ENCODE assay signal across 8 mouse cellular contexts in the genomic region with DNA sequence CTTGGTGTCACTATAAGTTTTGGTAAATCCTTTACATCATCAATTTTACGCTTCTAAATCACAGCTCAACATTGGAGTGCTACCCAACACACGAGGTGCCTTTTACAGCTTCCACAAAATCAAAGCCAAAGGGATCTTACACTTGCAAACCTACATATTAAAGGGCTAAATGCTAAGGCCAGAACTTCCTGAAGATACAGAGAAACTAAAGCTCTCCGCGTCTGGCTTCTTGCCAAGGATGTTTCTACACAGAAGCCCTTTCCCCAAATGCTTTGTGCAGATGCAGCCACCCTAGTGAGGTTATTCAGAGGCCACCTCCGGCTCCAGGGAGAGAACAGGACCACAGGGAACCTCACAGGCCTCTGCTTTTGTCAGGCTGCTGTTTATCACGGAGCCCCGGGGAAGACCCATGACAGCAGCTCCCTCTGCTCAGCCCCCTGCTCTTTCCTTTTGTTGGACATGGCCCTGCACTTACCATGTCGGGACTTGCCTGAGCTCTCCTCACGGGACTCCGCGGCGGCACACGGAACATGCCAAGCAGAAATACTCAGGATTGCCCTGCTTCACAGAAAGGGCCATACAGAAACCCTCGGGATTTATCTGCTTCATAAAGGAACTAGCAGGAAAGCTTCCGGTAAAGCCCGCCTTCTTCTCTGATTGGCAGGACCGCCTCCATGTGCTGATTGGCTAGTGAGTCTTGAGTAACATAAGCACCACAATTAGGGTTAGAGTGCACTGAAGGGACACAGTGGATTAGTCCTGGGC. TPM values are rescaled to one million over a fixed set of nuclear protein-coding genes. Genes with fewer than 3 reads are reported as not detected.
A peak's percentile ranks its signal among the peaks of the same experiment; 100 is the strongest.
DNase-seq lines count a peak whose midpoint lies in the region; ATAC-seq lines count a peak whose summit lies in the region.
"Not testable (repeated sequence)": the region's sequence is repeated elsewhere in the genome, so short reads cannot be mapped to it uniquely, and the experiment has no call there.

A gene (minus strand): TSS at position 653 of the 765 bp plus-strand sequence.

- not testable (repeated sequence) for H3K9me3 ChIP-seq in intestine, embryonic 16.5 days (ENCODE audit: control insufficient read depth, low read length)

- not testable (repeated sequence) for H3K4me1 ChIP-seq in intestine, embryonic 16.5 days (ENCODE audit: control insufficient read depth, insufficient read depth, low read length)

- WGBS in intestine, embryonic 16.5 days, result 1% methylated on average over 16 of the region's 17 CpGs

- DNase-seq in adrenal gland, postnatal 10 days, result peak; percentile 93
- DNase-seq in embryo, embryonic 9.5 days (ENCODE audit: extremely low spot score), result peak; percentile 83
- peak; percentile 82 for DNase-seq in gonadal fat pad, adult 2 months (ENCODE audit: low read depth)
- DNase-seq in left cerebral cortex, postnatal 25 days (ENCODE audit: low spot score in 2 of 2), result peak; percentile 87 to 95
- peak; percentile 86 for DNase-seq in mesoderm, embryonic 11.5 days (ENCODE audit: low read depth, low spot score)
- DNase-seq in right cerebral cortex, postnatal 25 days, result peak; percentile 83
- peak; percentile 85 to 89 for DNase-seq in urinary bladder, postnatal 36 days (ENCODE audit: low spot score in 2 of 2)

- peak within 1 kb of the TSS; percentile 72 for H3K4me3 ChIP-seq in intestine, embryonic 16.5 days (ENCODE audit: low read length)

- not testable (repeated sequence) for H3K36me3 ChIP-seq in intestine, embryonic 16.5 days (ENCODE audit: control insufficient read depth, insufficient read depth, low read length)

- peak within 1 kb of the TSS; percentile 60 for H3K4me2 ChIP-seq in intestine, embryonic 16.5 days (ENCODE audit: low read depth, low read length)

- ATAC-seq in intestine, embryonic 16.5 days, result peak; percentile 99

- intact Hi-C loops in left cerebral cortex, postnatal 25 days (cut with DNase I), result loop anchor here (2.0 kb wide), 1 partner anchor 225 kb away; a partner anchor contains a TSS

- peak within 1 kb of the TSS; percentile 87 for H3K27ac ChIP-seq in intestine, embryonic 16.5 days (ENCODE audit: low read length)

- not testable (repeated sequence) for H3K27me3 ChIP-seq in intestine, embryonic 16.5 days (replicated peaks; ENCODE audit: control insufficient read depth, insufficient read depth, low read length)

- peak within 1 kb of the TSS; percentile 81 for H3K9ac ChIP-seq in intestine, embryonic 16.5 days (ENCODE audit: low read depth, low read length)

RNA-seq across cellular contexts. Expression of the gene that starts here (rescaled TPM):
- 1 to 10 TPM; 3.4 to 6.6 TPM for total RNA-seq in adrenal gland, postnatal 10 days (2021)
- 2.6 and 2.7 TPM in 2 replicates for polyA plus RNA-seq in gonadal fat pad, adult 2 months (2012; rRNA removed)
- 4.7 and 5.5 TPM in 2 replicates for polyA plus RNA-seq in intestine, embryonic 16.5 days (2015; fragmentation: Nextera tagmentation; extraction: Ambion mirVana)
- 1 to 10 TPM; 6.6 to 8.9 TPM for total RNA-seq in left cerebral cortex, postnatal 25 days (2021)

Comparison
In these comparisons a context has a peak if more than half of its experiments do, and no peak if none do; other contexts are left out.
1. Peak in every context shown above with its lines: DNase-seq, ATAC-seq, H3K4me3 ChIP-seq and H3K27ac ChIP-seq.